Mouse (Mus musculus) cerebellum, adult 2 months (tissue): ENCODE measurements at regions not wholly inside any gene's neighbourhood (a gene's known extent, or its start where the extent isn't known, plus 50 kb on each side); places are given as distances from the start of the nearest gene placed in this dataset.

Experiments used
- CTCF ChIP-seq: fragments of 200-500 bp; IDR thresholded peaks from 2 replicates; pipeline ENCODE4 v1.5.1; 2011; ENCODE audit warnings: low read depth, mild to moderate bottlenecking, control low read depth, low read length, moderate library complexity, borderline replicate concordance; ENCODE audit not compliant: insufficient read depth
- POLR2A ChIP-seq: fragments of 200-500 bp; IDR thresholded peaks from 2 replicates; pipeline ENCODE4 v1.6.1; 2011; ENCODE audit warnings: low read length, control low read depth, borderline replicate concordance; ENCODE audit not compliant: insufficient read depth

GRCm38 (mm10) chr1:177584302-177584886, 142.2 kb downstream of the Zbtb18 start:
- TF ChIP-seq CTCF = no peak
- no peak for TF ChIP-seq POLR2A
